Mouse (Mus musculus): ENCODE measurements at regions not wholly inside any gene's neighbourhood (a gene's known extent, or its start where the extent isn't known, plus 50 kb on each side); places are given as distances from the start of the nearest gene placed in this dataset.

- DNase-seq (ENCODE audit: inconsistent age in 2 of 2, low spot score in 1 of 2) = no peak
These were observed 1058.0 kb downstream of the Pla2g4a start for GRCm38 (mm10) chr1:148903093-148903492.

- DNase-seq (ENCODE audit: inconsistent age in 2 of 2, low spot score in 1 of 2) = no peak
These were observed 1059.6 kb downstream of the Pla2g4a start for GRCm38 (mm10) chr1:148901319-148902033.

- no peak for DNase-seq (ENCODE audit: inconsistent age in 2 of 2, low spot score in 1 of 2)
These were observed 1090.3 kb downstream of the Pla2g4a start for GRCm38 (mm10) chr1:148870788-148871187.

- no peak for DNase-seq (ENCODE audit: inconsistent age in 2 of 2, low spot score in 1 of 2)
These were observed 1097.5 kb downstream of the Pla2g4a start for GRCm38 (mm10) chr1:148863582-148863981.

- DNase-seq (ENCODE audit: inconsistent age in 2 of 2, low spot score in 1 of 2) = no peak
These were observed 1108.1 kb downstream of the Pla2g4a start for GRCm38 (mm10) chr1:148852990-148853389.

- no peak for DNase-seq (ENCODE audit: inconsistent age in 2 of 2, low spot score in 1 of 2)
These were observed 1114.5 kb downstream of the Pla2g4a start for GRCm38 (mm10) chr1:148846595-148846994.

- no peak for DNase-seq (ENCODE audit: inconsistent age in 2 of 2, low spot score in 1 of 2)
These were observed 1137.9 kb downstream of the Pla2g4a start for GRCm38 (mm10) chr1:148823146-148823545.

- DNase-seq (ENCODE audit: inconsistent age in 2 of 2, low spot score in 1 of 2) = no peak
These were observed 1152.4 kb downstream of the Pla2g4a start for GRCm38 (mm10) chr1:148808707-148809106.

- no peak for DNase-seq (ENCODE audit: inconsistent age in 2 of 2, low spot score in 1 of 2)
These were observed 1164.0 kb downstream of the Pla2g4a start for GRCm38 (mm10) chr1:148797110-148797509.

- peak in 1 of 2 experiments; percentile 30 for DNase-seq (ENCODE audit: inconsistent age in 2 of 2, low spot score in 1 of 2)
These were observed 1210.3 kb downstream of the Pla2g4a start for GRCm38 (mm10) chr1:148750806-148751205.

- peak in 1 of 2 experiments; percentile 4 for DNase-seq (ENCODE audit: inconsistent age in 2 of 2, low spot score in 1 of 2)
These were observed 1239.0 kb downstream of the Pla2g4a start for GRCm38 (mm10) chr1:148722106-148722505.

- DNase-seq (ENCODE audit: inconsistent age in 2 of 2, low spot score in 1 of 2) = peak in 1 of 2 experiments; percentile 12
These were observed 1239.7 kb downstream of the Pla2g4a start for GRCm38 (mm10) chr1:148721409-148721808.

GRCm38 (mm10) chr1:148720980-148721379 lies 1240.1 kb downstream of the Pla2g4a start:
- peak in 1 of 2 experiments; percentile 10 for DNase-seq (ENCODE audit: inconsistent age in 2 of 2, low spot score in 1 of 2)

- DNase-seq (ENCODE audit: inconsistent age in 2 of 2, low spot score in 1 of 2) = no peak
These were observed 1253.0 kb downstream of the Pla2g4a start for GRCm38 (mm10) chr1:148708084-148708483.

GRCm38 (mm10) chr1:148707657-148708056 lies 1253.4 kb downstream of the Pla2g4a start:
- no peak for DNase-seq (ENCODE audit: inconsistent age in 2 of 2, low spot score in 1 of 2)

- DNase-seq (ENCODE audit: inconsistent age in 2 of 2, low spot score in 1 of 2) = no peak
These were observed 1254.8 kb downstream of the Pla2g4a start for GRCm38 (mm10) chr1:148706271-148706807.

GRCm38 (mm10) chr1:148700599-148700954 lies 1260.5 kb downstream of the Pla2g4a start:
- no peak for DNase-seq (ENCODE audit: inconsistent age in 2 of 2, low spot score in 1 of 2)

GRCm38 (mm10) chr1:148699854-148700598 lies 1261.1 kb downstream of the Pla2g4a start:
- no peak for DNase-seq (ENCODE audit: inconsistent age in 2 of 2, low spot score in 1 of 2)

- DNase-seq (ENCODE audit: inconsistent age in 2 of 2, low spot score in 1 of 2) = peak; percentile 6 to 53
These were observed 1271.0 kb downstream of the Pla2g4a start for GRCm38 (mm10) chr1:148690085-148690484.

GRCm38 (mm10) chr1:148689618-148690017 lies 1271.5 kb downstream of the Pla2g4a start:
- no peak for DNase-seq (ENCODE audit: inconsistent age in 2 of 2, low spot score in 1 of 2)

GRCm38 (mm10) chr1:148675516-148675915 lies 1285.6 kb downstream of the Pla2g4a start:
- no peak for DNase-seq (ENCODE audit: inconsistent age in 2 of 2, low spot score in 1 of 2)

GRCm38 (mm10) chr1:148664409-148664808 lies 1296.7 kb downstream of the Pla2g4a start:
- DNase-seq (ENCODE audit: inconsistent age in 2 of 2, low spot score in 1 of 2) = no peak

Data from adrenal gland, adult (tissue).